Mouse (Mus musculus): ENCODE data around the gene Sf3a2. TPM values are rescaled to one million over a fixed set of nuclear protein-coding genes. Genes with fewer than 3 reads are reported as not detected.

Gene Sf3a2
- polyA plus RNA-seq, 1 experiment, result 38.5 TPM

DNA sequence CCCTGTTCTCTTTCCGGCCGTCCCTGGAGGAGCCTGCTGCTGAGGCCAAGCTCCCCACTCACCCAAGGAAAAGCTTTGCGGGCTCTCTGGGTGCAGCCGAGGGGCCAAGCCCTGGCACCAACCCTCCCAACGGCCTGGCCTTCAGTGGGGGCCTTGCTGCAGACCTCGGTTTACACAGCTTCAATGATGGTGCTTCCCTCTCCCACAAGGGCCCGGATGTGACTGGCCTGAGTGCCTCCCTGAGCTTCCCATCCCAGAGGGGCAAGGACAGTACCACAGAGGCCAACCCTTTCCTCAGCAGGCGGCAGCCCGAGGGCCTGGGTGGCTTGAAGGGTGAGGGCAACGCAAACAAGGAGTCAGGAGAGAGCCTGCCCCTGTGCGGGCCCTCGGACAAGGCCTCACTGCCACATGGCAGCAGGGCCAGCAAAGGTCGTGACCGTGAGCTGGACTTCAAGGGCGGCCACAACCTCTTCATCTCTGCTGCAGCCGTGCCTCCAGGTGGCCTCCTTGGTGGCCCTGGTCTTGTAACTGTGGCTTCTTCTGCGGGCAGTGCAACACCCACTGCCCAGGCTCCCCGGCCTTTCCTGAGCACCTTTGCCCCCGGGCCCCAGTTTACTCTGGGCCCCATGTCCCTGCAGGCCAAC lies 7.1 kb upstream of the Sf3a2 start:
- TF ChIP-seq POLR2A (IDR thresholded peaks at IDR 0.05; ENCODE audit: borderline replicate concordance, low read depth, low read length) (no peak), CTCF (IDR thresholded peaks at IDR 0.05; ENCODE audit: low read depth, low read length) (no peak)
- H3K4me3 ChIP-seq (ENCODE audit: insufficient read depth, low read length), result no peak overlapping the region
- H3K4me1 ChIP-seq (ENCODE audit: control insufficient read depth, insufficient read depth, low read length), result no peaks in the 10 kb centered on the region
- H3K27ac ChIP-seq (ENCODE audit: insufficient read depth, low read depth, low read length), result no peak overlapping the region

DNA sequence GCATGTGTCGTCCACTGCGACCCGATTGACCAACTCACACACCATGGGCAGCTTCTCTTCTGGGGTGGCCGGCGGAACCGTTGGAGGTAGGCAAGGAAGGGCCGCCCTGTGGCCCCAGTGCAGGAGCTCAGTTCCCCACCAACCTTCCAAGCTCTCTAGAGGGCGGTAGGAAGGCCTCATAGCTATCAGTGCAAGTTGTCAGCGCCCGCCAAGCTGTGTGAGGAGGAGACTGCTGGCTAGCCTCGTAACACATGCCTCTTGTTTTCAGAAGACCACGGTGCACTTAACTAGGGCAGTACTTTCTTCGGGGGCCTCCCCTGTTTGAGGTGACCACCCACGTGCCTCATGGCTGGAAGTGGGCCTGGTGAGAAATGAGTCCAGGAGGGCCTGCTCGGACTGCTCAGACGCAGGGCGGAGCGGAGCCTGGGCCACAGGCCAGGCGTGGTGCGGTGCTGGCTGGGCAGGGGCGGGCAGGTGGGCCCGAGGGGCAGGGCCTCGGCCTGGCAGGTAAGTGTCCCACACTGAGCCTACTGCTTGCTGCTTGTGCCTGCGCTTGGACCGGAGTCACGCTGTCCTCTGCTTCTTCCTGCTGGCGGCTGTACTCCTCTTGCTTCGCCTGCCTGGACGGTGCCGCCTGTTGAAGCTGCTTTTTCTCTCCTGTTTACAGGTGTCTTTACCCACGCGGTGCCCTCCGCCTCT lies 6.4 kb upstream of the Sf3a2 start:
- Histone ChIP-seq H3K4me3 (ENCODE audit: insufficient read depth, low read length) (no peak overlapping the region), H3K4me1 (ENCODE audit: control insufficient read depth, insufficient read depth, low read length) (peaks cover 2% of the 10 kb centered on the region; the same call in 1 of the 2 replicates), H3K27ac (ENCODE audit: insufficient read depth, low read depth, low read length) (no peak overlapping the region)
- TF ChIP-seq CTCF (IDR thresholded peaks at IDR 0.05; ENCODE audit: low read depth, low read length), result no peak

DNA sequence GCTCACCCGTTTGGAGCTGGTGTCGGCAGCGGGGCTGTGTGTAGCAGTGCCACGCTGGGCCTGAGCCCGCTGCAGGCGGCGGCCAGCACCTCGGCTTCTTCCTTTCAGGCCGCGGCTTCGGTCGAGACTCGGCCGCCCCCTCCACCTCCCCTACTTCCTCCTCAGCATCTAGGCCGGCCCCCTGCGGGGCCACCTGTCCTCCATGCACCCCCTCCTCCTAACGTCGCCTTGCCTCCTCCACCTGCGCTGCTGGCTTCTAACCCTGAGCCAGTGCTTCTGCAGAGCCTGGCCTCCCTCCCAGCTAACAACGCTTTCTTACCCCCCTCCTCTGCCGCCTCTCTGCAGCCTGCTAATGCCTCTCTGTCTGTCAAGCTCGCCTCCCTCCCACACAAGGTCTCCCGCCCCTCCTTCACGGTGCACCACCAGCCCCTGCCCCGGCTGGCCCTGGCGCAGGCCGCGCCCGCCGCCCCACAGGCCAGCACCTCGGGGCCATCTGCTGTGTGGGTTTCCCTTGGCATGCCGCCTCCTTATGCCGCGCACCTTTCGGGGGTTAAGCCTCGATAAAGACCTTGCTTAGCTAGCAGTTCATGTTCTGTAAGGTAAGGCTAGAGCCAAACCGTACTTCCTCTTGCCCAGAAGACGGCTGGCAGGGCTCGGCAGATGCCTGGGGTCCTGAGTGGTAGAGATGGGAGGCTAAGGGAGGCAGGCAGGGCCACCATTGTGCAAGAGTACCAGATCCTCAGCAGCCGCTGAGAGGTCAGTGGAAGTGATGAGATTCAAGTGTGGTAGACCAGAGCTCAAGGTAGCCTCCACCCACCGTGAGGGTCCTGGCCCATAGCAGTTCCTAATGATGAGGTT lies 5.6 kb upstream of the Sf3a2 start:
- Histone ChIP-seq H3K4me1 (ENCODE audit: control insufficient read depth, insufficient read depth, low read length) (peaks cover 4% of the 10 kb centered on the region; the same call in 1 of the 2 replicates), H3K27ac (ENCODE audit: insufficient read depth, low read depth, low read length) (no peak overlapping the region), H3K4me3 (ENCODE audit: insufficient read depth, low read length) (no peak overlapping the region)
- TF ChIP-seq POLR2A (IDR thresholded peaks at IDR 0.05; ENCODE audit: borderline replicate concordance, low read depth, low read length) (no peak), CTCF (IDR thresholded peaks at IDR 0.05; ENCODE audit: low read depth, low read length) (no peak)

DNA sequence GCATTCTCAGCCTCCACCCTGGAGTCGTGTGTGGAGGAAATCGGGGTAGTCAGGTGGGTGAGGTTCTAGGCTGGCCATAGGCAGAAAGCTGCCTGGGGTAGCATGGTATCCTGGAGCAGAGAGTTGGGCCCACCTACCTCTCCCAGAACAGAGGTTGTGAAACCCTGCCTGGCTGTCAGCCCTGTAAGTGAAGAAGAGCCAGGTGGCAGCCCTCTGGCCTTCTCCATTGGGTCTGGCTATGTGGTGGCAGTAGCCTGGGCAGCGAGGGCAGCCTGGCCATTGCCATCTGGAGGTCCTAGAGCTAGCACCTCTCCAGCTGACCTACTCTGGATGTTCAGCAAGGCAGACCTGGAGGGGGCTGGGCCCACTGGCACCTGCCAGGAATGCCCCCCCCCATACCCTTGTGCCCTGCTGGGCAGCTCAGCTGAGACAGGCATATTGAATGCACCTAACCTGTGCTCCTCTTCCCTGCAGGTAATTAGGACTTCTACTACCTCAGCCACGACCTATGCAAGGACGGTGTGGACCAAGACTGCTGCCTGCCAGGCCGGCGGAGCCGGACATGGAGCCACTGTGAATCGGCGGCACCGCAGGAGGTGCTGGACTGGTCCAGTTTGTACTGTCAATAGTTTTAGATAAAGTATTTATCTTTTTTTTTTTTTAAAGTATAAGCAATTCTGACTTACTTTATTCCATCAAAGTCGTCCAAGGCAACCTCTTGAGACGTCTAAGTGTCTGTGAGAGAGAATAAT lies 4.8 kb upstream of the Sf3a2 start:
- no peak overlapping the region for H3K27ac ChIP-seq (ENCODE audit: insufficient read depth, low read depth, low read length)
- TF ChIP-seq CTCF (IDR thresholded peaks at IDR 0.05; ENCODE audit: low read depth, low read length), result no peak
- TF ChIP-seq POLR2A (IDR thresholded peaks at IDR 0.05; ENCODE audit: borderline replicate concordance, low read depth, low read length), result no peak
- no peak overlapping the region for H3K4me3 ChIP-seq (ENCODE audit: insufficient read depth, low read length)
- peaks cover 4% of the 10 kb centered on the region; the same call in 1 of the 2 replicates for H3K4me1 ChIP-seq (ENCODE audit: control insufficient read depth, insufficient read depth, low read length)

DNA sequence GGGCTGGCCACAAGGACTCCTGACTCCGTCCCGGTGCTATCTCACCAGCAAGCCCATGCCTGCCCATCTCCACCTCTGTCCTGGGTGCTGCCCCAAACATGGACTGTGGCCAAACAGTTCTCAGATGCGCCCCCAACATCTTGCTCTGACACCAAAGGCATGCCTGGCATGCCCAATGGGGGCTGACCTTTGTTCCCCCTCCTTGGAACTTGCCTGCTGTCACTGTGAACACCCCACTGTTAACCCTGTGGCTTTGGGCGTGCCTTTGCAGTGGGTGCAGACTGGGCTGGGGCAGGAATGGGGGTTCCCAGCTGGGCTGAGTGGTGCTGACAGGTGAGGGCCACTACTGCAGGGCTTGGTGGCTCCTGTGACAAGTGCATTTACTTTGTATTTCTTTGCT lies 4.2 kb upstream of the Sf3a2 start:
- H3K4me1 ChIP-seq (ENCODE audit: control insufficient read depth, insufficient read depth, low read length), result peaks cover 4% of the 10 kb centered on the region; the same call in 1 of the 2 replicates
- TF ChIP-seq POLR2A (IDR thresholded peaks at IDR 0.05; ENCODE audit: borderline replicate concordance, low read depth, low read length) (no peak), CTCF (IDR thresholded peaks at IDR 0.05; ENCODE audit: low read depth, low read length) (no peak)

DNA sequence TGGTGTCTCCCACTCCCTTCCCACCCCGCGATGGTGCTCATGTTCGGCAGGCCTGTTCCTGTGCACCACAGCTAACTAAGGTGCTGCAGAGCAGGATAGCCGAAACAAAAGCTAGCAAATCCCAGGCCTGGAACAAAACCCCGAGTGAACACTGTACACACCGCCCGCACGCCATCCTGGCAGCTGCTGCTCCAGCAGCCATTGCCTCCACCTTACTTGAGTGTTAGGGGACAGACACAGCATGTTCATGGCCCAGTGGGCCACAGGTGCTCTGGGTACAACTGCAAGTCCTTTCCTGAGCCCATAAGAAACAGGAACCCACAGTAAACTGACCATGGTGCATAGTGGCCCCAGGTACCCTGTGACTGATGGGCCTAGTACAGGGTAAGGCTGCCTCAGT lies 3.2 kb upstream of the Sf3a2 start:
- H3K27ac ChIP-seq (ENCODE audit: insufficient read depth, low read depth, low read length), result no peak overlapping the region
- H3K4me1 ChIP-seq (ENCODE audit: control insufficient read depth, insufficient read depth, low read length), result peaks cover 4% of the 10 kb centered on the region; the same call in 1 of the 2 replicates
- TF ChIP-seq CTCF (IDR thresholded peaks at IDR 0.05; ENCODE audit: low read depth, low read length), result no peak
- TF ChIP-seq POLR2A (IDR thresholded peaks at IDR 0.05; ENCODE audit: borderline replicate concordance, low read depth, low read length), result no peak
- no peak overlapping the region for H3K4me3 ChIP-seq (ENCODE audit: insufficient read depth, low read length)

More for the DNA sequence above, 4.2 kb upstream of the Sf3a2 start:
- no peak overlapping the region for H3K27ac ChIP-seq (ENCODE audit: insufficient read depth, low read depth, low read length)
- H3K4me3 ChIP-seq (ENCODE audit: insufficient read depth, low read length), result no peak overlapping the region

DNA sequence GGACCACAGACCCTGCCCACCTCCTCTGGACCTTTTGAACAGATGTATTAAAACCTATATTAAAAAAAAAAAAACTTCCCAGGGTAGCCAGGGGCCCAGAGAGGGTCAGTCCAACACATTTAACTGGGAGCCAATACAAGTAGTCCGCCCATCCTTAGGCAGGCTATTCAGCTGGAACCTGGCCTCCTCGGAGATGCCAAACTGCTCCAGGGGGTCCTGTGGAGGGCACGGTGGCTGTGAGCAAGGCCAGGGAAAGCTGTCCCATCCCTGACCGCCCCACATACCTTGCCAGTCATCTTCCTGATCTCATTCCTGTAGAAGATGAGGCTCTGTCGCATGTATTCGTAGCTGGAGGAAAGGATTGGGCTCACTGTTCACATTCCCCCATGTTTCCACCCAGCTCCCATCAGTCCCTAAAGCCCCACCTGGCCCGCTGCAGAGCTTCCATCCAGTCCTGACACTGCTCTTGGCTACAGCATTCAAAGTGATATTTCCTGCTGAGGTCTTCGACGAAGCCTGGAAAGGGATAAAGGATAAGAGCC lies 1.6 kb upstream of the Sf3a2 start:
- Histone ChIP-seq H3K4me1 (ENCODE audit: control insufficient read depth, insufficient read depth, low read length) (peaks cover 10% of the 10 kb centered on the region), H3K4me3 (ENCODE audit: insufficient read depth, low read length) (peak overlapping the region; percentile 76), H3K27ac (ENCODE audit: insufficient read depth, low read depth, low read length) (no peak overlapping the region)
- TF ChIP-seq POLR2A (IDR thresholded peaks at IDR 0.05; ENCODE audit: borderline replicate concordance, low read depth, low read length) (no peak), CTCF (IDR thresholded peaks at IDR 0.05; ENCODE audit: low read depth, low read length) (no peak)

DNA sequence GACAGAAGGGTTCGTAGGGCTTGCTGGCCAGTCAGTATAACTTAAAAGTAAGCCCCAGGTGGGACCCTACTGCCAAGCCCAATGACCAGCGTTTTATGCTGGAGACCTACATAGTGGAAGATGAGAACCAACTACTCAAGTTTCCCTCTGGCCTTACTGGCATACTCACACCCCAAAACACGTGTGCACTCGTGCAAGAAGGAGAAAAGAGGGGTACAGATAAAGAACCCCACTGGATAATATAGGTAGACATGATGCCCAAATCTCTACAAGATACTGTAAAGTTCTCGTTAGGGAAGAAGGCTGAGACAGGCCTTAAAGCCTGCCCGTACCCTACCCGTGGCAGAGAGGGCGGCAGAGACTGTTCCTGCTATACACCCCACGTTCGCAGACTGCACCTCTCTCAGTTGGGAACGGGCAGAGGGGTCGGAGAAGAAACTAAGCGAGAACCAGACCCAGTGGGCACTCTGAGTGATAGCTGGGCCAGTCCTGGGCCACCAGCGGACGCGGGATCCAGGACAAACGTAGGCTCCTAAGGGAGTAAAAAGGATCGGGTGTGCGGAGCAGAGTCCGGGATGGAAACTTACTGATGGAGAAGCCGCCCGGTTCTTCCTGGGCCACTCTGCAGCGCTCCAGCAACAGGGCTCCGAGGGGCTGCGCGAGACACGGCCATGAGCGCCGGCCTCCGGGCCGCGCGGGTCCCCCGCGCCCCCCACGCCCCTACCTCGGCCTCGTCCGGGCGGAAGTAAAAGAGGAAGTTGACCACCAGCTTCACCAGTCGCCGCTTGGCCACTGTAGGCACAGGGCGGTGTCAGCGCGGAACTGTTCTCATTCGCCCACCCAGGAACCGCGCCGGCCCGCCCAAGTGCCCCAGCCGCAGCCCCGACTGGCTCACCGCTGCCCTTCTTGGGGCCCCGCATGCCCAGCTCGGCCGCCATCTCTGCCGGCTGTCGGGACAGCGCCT lies 530 bp upstream of the Sf3a2 start:
- peak overlapping the region; percentile 95 for H3K27ac ChIP-seq (ENCODE audit: insufficient read depth, low read depth, low read length)
- TF ChIP-seq POLR2A (IDR thresholded peaks at IDR 0.05; ENCODE audit: borderline replicate concordance, low read depth, low read length) (no peak), CTCF (IDR thresholded peaks at IDR 0.05; ENCODE audit: low read depth, low read length) (no peak)
- H3K4me3 ChIP-seq (ENCODE audit: insufficient read depth, low read length), result peak overlapping the region; percentile 76
- peaks cover 13% of the 10 kb centered on the region for H3K4me1 ChIP-seq (ENCODE audit: control insufficient read depth, insufficient read depth, low read length)

Measured in bone marrow macrophage, adult 2 months (primary cell).